Mouse (Mus musculus) megakaryocyte progenitor cell, adult 5-6 weeks (primary cell): Measurements from ENCODE around the gene Smc1b. TPM values are rescaled to one million over a fixed set of nuclear protein-coding genes. Genes with fewer than 3 reads are reported as not detected.

Experiments
- ATAC-seq: replicated peaks from 2 replicates; pipeline ENCODE4 v1.8.0; 2016; ENCODE audit warnings: mild to moderate bottlenecking, moderate TSS enrichment, inconsistent platforms; ENCODE audit not compliant: poor library complexity
- total RNA-seq, 2 experiments: library from RNA; stranded (forward) in 1 of 2; stranded (reverse) in 1 of 2; fragments of 157-497, 149-512 nt in 1 of 2; fragments of 200-1000 nt in 1 of 2; gene quantifications; 2 replicates each; pipeline versions ENCODE4 v1.2.3 to v1.2.4; 2015 to 2017

Smc1b gene
- total RNA-seq, 2 experiments from 2014 or later: not detected

DNA sequence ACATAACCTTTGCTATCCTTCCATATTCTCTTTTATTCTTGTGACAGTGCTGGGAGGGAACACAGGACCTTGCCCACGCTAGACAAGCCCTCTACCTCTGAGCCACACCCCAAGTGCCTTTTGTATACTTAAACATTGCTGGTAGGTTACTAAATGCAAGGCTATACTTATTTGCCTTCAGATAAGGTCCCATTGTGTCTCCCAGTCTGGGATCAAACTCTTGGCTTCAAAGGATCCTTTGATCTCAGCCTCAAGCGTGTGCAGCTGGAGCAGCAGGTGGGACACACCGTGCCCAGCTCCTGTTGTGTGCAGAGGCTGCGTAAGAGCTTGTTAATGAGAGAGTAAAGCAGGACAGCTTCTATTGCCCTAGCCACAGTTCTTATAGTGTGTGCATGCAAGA is 104.0 kb downstream of the Smc1b start:
- ATAC-seq: no peak

DNA sequence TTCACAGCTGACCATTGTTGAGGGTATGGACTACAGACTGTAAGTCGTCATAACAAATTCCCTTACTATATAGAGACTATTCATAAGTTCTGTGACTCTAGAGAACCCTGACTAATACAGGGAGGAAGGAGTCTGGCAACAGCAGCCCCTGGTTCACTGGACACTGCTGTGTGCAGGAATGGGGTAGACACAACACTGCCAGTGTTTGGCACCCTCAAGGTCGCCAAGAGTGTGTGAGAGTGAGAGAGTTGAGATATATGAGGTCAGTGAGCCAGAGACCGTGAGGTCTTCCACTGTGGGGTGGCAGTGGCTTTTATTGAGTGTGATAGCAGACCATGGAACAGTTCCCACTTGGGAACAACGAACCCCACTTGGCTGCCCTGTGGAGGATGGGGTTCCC is 105.6 kb downstream of the Smc1b start:
- no peak for ATAC-seq

DNA sequence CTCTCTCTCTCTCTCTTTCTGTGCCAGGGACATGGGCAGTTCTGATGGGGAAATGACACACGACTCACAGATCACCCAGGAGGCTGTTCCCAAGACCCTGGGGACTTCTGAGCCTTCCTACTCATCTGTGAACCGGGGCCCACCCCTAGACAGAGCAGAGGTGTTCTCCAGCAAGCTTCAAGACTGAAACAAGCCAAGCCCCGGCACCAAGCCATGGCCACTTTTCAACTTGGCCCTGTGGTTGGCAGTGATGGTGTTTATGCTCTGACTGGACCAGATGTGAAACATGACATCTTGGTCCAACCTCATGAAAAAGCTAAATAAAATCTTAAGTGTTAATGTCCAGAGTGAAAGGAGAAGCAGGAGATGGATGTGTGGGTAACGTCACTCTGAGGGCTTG is 109.6 kb downstream of the Smc1b start:
- ATAC-seq: no peak

DNA sequence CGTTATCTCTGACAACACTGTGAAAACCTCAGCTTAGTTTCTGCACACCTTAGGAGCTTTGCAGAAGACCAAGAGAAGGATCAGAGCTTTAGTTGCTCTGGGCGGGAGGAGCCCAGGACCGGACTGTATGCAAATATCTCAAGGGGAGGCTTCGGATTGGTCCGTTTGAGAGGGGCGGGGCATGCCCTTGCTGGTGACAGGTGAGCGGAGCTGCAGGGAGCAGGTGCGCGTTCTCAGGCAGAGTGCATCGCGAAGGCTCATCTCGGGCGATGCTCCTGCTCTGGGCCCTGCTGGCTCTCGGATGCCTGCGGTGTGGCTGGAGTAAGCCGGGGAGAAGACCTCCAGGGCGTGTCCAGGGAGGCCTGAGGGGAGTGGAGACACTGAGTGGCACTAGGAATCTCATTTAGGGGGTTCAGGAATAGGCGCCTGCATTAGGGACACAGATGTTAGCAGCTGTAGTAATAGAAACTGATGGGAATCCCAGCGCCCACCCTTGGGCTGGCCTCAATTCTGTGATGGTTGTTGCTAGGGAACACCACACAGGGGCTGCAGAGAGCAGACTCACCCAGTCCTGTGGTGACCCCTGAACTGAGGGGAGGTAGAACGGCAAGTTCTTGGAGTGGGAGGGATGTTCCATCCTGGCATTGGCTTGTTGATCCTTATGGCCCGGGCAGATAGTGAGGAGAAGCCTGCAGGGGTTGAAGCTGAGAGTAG is 114.7 kb downstream of the Smc1b start, which contains the start of gene Upk3a:
Gene Upk3a, plus strand, starts transcription at position 191 of the 714 bp plus-strand sequence.
- peak; percentile 31; the same call in 1 of the 2 replicates for ATAC-seq

DNA sequence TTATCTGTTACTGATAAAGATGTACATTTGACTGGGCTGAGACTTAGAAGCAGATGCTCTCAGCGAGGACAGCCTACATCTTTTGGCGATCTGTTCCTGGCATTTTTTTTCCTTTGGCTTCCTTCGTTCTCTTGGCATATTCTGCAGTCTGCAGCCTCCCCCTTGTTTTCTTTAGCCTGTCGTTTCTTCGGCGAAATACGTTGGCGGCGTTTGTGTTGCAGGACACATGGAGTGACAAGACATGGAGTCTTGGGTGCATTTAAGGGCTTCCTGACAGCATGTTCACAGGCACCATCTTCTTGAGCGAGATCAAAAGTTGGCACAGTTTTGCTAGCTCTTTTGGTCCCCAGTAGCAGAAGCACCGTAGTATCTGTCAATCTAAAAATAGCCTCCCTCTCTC is 116.0 kb downstream of the Smc1b start:
- no peak for ATAC-seq

Other genes starting within 250 kb of the Smc1b start
- 0.25 and 0.46 TPM in 2 replicates for gene Gm29666, start 211.9 kb downstream of the Smc1b start, total RNA-seq (2015)
- 0.20 and 0.25 TPM in 2 replicates for gene Gm29666, start 211.9 kb downstream of the Smc1b start, total RNA-seq (2017)
- gene Nup50, start 208.6 kb downstream of the Smc1b start, total RNA-seq (2015): 43.6 and 44.8 TPM in 2 replicates
- gene Nup50, start 208.6 kb downstream of the Smc1b start, total RNA-seq (2017): 87.7 and 99.3 TPM in 2 replicates
- 8.0 and 10.0 TPM in 2 replicates for gene 5031439G07Rik, start 143.4 kb downstream of the Smc1b start, total RNA-seq (2015)
- 11.7 and 17.7 TPM in 2 replicates for gene 5031439G07Rik, start 143.4 kb downstream of the Smc1b start, total RNA-seq (2017)
- gene Upk3a, start 114.8 kb downstream of the Smc1b start, total RNA-seq (2015): not detected in 2 replicates
- not detected in 2 replicates for gene Upk3a, start 114.8 kb downstream of the Smc1b start, total RNA-seq (2017)
- gene Fam118a, start 103.0 kb downstream of the Smc1b start, total RNA-seq (2015): 12.4 and 12.5 TPM in 2 replicates
- gene Fam118a, start 103.0 kb downstream of the Smc1b start, total RNA-seq (2017): 10.5 and 20.9 TPM in 2 replicates
- not detected in 2 replicates for gene Ribc2, start 114 bp upstream of the Smc1b start, total RNA-seq (2015)
- not detected in 2 replicates for gene Ribc2, start 114 bp upstream of the Smc1b start, total RNA-seq (2017)
- 0.42 and 0.47 TPM in 2 replicates for gene Fbln1, start 74.0 kb upstream of the Smc1b start, total RNA-seq (2015)
- gene Fbln1, start 74.0 kb upstream of the Smc1b start, total RNA-seq (2017): 0.24 and 0.37 TPM in 2 replicates
- gene Atxn10, start 204.3 kb upstream of the Smc1b start, total RNA-seq (2015): 148 and 163 TPM in 2 replicates
- 73.1 and 89.4 TPM in 2 replicates for gene Atxn10, start 204.3 kb upstream of the Smc1b start, total RNA-seq (2017)